Mouse (Mus musculus): ENCODE measurements around the gene Lman2l. TPM values are rescaled to one million over a fixed set of nuclear protein-coding genes. Genes with fewer than 3 reads are reported as not detected.

The Lman2l gene
- polyA plus RNA-seq (2012; rRNA removed), result 44.0 and 46.1 TPM in 2 replicates

DNA sequence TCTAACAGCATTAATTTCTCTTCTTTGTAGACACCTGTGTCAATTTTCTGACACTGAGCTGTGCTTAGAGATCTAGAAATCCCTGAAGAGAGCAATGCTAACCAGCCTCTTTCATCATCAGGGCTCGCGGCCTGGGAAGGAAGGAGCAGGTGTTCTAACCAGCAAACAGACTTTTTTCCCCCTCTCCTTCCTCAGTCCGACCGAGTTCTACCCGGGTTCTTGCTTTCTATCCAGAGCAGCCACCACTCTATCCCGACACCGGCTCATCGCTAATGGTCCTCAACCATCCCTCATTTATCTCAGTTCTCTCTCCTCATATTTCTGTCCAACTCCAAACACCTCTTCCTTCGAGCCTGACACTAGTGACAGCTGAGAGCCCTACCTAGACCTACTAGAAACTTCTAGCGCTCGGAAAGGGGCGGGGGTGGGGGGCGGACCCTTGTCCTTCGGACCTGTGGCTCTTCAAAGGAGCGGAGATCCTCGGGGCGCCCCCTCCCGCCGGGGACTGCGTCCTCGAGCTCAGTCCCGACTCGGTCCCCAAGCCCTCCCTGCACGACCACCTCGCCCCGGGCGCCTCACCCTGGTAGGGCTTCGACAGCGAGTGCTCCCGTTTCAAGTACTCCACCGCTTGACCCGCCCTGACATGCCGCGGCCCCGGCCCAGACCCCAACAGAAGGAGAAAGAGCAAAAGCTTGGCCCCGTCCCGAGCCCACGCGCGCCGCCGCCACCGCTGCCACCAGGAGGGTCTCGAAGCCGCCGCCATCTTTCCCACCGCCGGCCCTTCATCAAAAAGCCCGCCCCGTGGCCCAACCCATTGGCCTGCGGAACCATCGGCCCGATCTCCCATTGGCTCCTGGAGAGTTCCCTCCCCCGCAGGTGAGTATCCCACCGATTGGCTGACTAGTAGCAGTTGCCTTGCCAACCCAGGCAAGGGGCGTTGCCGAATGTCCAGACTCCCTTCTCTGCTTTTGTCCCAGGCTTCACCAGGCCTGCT is at the start of gene Lman2l:
Lman2l (minus strand) TSS at position 801 of the 994 bp plus-strand sequence.

GRCm38 (mm10) chr1:36471181-36472105 is 26.4 kb upstream of the Lman2l start, which contains the start of gene Cnnm4:
TSS of gene Cnnm4 (plus strand) at chr1:36471620.

DNA sequence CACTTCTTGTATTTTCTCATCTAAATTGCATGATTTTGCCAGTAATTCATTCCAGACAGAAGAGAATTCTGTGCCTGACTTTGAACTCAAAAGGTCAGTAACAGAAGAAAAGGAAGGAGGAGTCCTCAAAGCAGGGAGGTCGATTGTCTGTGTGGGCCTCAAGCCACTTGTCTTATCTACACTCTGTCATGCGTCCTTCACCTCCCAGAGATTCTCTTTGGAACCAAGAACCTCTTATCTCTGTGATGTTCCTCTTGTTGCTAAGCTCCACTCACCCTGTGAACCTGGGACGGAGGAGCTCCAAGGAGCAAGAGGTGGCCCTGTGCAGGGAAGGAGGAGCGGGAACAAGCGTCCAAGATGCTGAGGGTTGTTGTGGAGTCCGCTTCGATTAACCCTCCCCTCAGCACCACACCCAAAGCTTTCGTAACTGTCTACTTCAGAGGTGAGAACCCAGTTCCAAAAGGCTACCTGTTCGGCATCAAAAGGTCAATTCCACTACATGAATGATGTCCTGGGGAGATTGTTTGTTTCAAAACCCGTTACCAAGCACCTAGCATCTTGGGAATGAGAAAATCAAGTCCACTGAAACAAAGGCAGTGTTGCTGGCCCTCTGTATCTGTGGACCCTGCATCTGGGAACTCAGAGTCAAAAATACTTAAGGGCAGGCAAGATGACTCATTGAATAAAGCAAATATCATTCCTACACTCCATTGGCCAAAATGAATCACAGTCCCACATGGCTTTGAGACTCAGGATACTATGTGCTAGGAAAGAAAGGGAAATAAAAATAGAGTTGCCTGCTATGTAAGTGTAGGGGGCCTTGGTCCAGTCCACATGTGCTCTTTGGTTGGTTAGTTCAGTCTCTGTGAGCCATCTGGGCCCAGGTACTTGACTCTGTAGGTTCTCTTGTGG is 72.9 kb downstream of the Lman2l start, which contains the start of gene Fer1l5:
Fer1l5 (plus strand) TSS at position 358 of the 912 bp plus-strand sequence.

Other genes with a start within 250 kb of the Lman2l start
- 26.3 and 27.8 TPM in 2 replicates for gene Uggt1, start 200.6 kb downstream of the Lman2l start, polyA plus RNA-seq (2012; rRNA removed)
- gene Neurl3, start 170.6 kb downstream of the Lman2l start, polyA plus RNA-seq (2012; rRNA removed), result 0.98 and 1.4 TPM in 2 replicates
- gene Arid5a, start 137.5 kb downstream of the Lman2l start, polyA plus RNA-seq (2012; rRNA removed), result 2.1 and 4.5 TPM in 2 replicates
- 67.4 and 67.6 TPM in 2 replicates for gene Kansl3, start 76.1 kb downstream of the Lman2l start, polyA plus RNA-seq (2012; rRNA removed)
- gene Fer1l5, start 73.0 kb downstream of the Lman2l start, polyA plus RNA-seq (2012; rRNA removed), result 0.06 TPM in 2 replicates
- gene Cnnm4, start 26.3 kb upstream of the Lman2l start, polyA plus RNA-seq (2012; rRNA removed), result 3.6 and 4.3 TPM in 2 replicates
- 31.5 and 33.1 TPM in 2 replicates for gene Cnnm3, start 66.6 kb upstream of the Lman2l start, polyA plus RNA-seq (2012; rRNA removed)
- 18.3 and 20.0 TPM in 2 replicates for gene Ankrd23, start 91.6 kb upstream of the Lman2l start, polyA plus RNA-seq (2012; rRNA removed)
- 0.06 and 0.12 TPM in 2 replicates for gene Gm42417, start 94.2 kb upstream of the Lman2l start, polyA plus RNA-seq (2012; rRNA removed)
- 18.2 and 20.9 TPM in 2 replicates for gene Ankrd39, start 102.2 kb upstream of the Lman2l start, polyA plus RNA-seq (2012; rRNA removed)
- gene Sema4c, start 113.1 kb upstream of the Lman2l start, polyA plus RNA-seq (2012; rRNA removed), result 60.2 and 63.2 TPM in 2 replicates
- gene Fam178b, start 237.9 kb upstream of the Lman2l start, polyA plus RNA-seq (2012; rRNA removed), result 0.30 and 0.33 TPM in 2 replicates
- gene Cox5b, start 246.2 kb upstream of the Lman2l start, polyA plus RNA-seq (2012; rRNA removed), result 407 and 420 TPM in 2 replicates